Comparison of ENCODE assay signal across 15 mouse cellular contexts in the genomic region with DNA sequence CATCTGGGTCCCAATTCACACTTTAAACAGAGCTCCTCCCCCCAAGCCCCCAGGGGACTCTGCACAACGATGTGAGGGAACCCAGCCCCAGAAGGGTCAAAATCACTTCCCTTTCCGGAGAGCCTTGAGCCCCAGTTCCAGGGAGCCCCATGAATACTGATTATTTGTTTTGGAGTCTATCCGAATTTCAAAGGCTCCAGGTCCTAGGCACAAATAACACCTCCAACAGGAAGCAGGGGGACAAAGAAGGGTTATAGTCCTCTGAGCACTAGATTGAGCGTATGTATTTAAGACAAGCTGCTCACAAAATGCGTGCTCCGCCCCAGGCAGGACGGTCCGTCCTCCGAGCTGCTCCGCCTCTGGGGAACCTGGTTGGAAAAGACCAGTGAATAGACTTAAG.
"Had no signal": no experiment of that assay in that cellular context is flagged by ENCODE, and none has a peak within 500 bp of the region (broad histone marks: within the 10 kb centered on the region; RNA-seq: fewer than 3 reads in every experiment).

No protein-coding gene starts in this region.

- H3K36me3 ChIP-seq: neural tube, embryonic 13.5 days; stomach, embryonic 15.5 days had no signal

- H3K27ac ChIP-seq: neural tube, embryonic 13.5 days; stomach, embryonic 15.5 days; stomach, postnatal 0 days had no signal

- H3K4me1 ChIP-seq: neural tube, embryonic 13.5 days; stomach, embryonic 15.5 days had no signal

- H3K4me3 ChIP-seq: neural tube, embryonic 13.5 days; stomach, embryonic 15.5 days had no signal

- H3K9ac ChIP-seq: neural tube, embryonic 13.5 days; stomach, embryonic 15.5 days had no signal

- H3K27me3 ChIP-seq: neural tube, embryonic 13.5 days; stomach, embryonic 15.5 days had no signal

- DNase-seq: retina, postnatal 1 day; right cerebral cortex, adult 18-20 months; right cerebral cortex, postnatal 14 days; right cerebral cortex, postnatal 25 days; right cerebral cortex, postnatal 4 days; spleen, adult 18-20 months; thymus, adult 18-20 months; thymus, adult 2 months; thymus, postnatal 14 days; thymus, postnatal 25 days; thymus, postnatal 36 days; thymus, postnatal 4 days had no signal

- H3K4me2 ChIP-seq: neural tube, embryonic 13.5 days; stomach, embryonic 15.5 days had no signal

- H3K9me3 ChIP-seq: neural tube, embryonic 13.5 days; stomach, embryonic 15.5 days had no signal
